Mouse (Mus musculus) naive thymus-derived CD4-positive, alpha-beta T cell, adult 2 months (primary cell): ENCODE measurements around the gene Nlrp6.
"Not testable (repeated sequence)": the region's sequence is repeated elsewhere in the genome, so short reads cannot be mapped to it uniquely, and the experiment has no call there.

Experiments used
- DNase-seq: peaks from one replicate; pipeline ENCODE4 v3.0.0-alpha.2; 2011; ENCODE audit warnings: low read depth

The Nlrp6 gene

DNA sequence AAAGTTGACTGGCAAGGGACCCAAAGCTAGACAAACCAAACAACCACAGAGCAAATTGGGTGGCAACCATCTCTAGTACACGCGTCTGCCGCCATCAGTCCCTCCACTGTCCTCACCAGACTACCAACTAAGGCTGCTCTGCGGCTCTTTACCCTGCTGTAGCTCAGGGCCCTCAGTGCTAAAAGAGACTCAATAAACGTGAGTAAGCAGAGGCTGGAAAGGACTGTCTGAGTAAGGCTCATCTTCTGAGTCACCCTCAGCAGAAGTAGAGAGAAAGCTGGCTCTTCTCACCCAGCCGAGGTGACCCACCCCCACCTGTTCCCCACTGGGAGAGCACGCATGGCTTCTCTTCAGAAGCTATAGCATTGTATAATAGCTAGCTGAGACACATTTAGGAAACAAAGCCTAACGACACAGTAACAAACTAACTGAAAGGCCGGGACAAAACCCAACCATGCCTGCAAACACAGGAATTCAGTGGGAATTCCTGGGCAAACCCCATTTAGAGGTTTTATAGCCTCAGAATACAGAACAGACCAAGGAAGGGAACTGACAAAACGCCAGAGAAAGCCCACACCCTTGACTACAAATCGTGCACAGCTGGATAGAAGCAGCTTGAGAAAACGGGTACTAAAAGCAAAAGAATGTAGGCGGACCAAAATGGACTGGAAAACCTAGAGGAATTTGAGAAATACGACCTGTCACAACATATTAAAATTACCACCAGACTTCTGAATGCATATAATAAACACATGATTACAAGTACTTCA, 52.9 kb downstream of the Nlrp6 start:
- no peak for DNase-seq

DNA sequence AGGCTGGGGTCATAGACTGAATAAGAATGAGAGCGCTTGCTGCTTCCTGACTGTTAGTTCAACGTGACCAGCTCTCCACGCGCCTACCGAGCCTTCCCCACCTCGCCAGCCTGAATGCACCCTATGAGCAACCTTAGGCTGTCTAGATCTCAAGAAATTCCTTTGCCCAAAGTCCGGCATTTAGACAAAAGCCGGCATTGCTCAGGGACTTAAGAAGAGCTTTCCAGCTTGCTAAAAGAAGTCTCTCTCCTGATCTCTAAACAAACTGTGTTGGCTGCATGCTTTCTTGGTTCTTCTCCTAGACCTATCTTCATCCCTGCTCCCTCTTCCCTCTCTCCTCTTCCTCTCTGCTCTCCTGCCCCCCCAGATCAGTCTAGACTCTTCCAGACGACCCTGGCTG, 54.2 kb downstream of the Nlrp6 start:
- DNase-seq: no peak

DNA sequence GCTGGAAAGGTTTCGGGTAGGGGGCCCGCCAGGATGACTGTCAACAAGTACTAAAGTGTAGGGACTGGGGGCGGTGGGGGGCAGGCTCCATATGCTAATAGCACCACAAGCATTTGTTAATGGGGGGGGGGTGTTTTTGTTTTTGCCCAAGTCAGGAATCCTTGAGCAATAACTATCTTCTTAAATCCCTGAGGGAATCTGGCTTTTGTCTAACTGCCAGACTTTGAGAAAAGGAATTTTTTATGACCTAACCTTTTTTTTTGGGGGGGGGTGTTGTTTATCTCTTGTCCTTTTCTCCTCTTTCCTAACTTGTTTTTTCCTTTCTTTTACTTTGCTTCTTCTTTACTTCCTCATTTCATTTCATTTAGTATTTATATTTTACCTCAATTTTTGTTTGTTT, 54.8 kb downstream of the Nlrp6 start:
- DNase-seq: no peak

DNA sequence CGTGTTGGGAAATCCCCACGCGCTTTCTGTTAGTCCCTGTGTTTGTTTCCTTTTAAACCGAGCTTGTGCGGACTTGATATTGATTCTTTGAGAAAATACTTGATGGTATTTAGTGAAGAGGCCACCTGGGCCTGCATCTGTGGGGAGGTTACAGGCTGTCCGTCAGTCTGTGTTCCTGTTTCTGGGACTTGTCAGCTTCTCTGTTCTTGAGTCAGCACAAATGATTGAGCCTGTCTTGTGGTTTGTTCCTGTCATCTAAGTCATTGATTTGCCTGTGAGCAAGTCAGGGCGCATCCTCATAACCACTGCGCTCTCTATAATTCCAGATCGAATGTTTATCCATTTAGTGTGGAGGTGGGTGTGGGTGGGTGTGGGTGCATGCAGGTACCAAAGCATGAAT, 56.0 kb downstream of the Nlrp6 start:
- DNase-seq: not testable (repeated sequence)
